Mouse (Mus musculus) neural tube, embryonic 10.5 days (tissue): ENCODE data around the gene Gins3.

Source experiments
- DNase-seq: peaks from one replicate; pipeline ENCODE4 v3.0.0-alpha.2; 2017; ENCODE audit warnings: low spot score; ENCODE audit errors: extremely low spot score

The Gins3 gene

GRCm38 (mm10) chr8:95694631-95695030, 61.4 kb downstream of the Gins3 start:
- no peak for DNase-seq
